ENCODE assay signal across 8 mouse cellular contexts in the genomic region with DNA sequence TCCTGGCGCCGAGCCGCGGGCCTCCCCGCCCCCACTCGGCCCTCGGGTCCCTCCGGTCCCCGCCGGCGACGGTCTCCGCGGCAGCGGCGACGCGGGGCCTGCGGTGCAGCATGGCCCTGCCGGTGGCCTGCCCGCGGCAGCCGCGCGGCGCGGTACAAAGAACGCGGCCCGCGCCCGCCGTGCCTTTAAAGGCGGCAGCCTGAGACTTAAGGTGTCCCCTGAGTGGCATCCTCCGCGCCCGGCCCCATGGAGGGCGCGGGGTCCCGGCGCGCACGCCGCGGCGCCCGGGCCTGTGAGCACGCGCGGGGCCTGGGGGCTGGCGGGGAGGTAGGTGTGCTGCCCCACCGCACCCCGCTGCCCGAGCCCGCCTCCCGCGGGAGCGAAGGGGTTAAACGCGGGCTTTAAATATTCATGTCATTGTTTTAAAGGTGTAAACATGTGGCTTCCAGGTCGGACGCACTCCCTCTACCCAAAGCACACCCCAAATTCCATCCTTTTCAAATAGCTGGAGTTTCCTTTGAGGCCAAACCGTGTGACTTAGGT. TPM values are rescaled to one million over a fixed set of nuclear protein-coding genes. Genes with fewer than 3 reads are reported as not detected.
DNase-seq lines count a peak whose midpoint lies in the region; ATAC-seq and TF ChIP-seq lines count a peak whose summit lies in the region.

No protein-coding gene starts in this region.

- DNase-seq in adrenal gland, postnatal 36 days, result peak; percentile 60 to 75
- peak; percentile 80 for DNase-seq in kidney, postnatal 14 days
- DNase-seq in lung, embryonic 14.5 days, result peak; percentile 76
- peak; percentile 74 for DNase-seq in urinary bladder, adult 2 months (ENCODE audit: low spot score)

- no peaks in the 10 kb centered on the region for H3K9me3 ChIP-seq in ES-Bruce4 (replicated peaks; ENCODE audit: control insufficient read depth, insufficient read depth, low read length, poor library complexity, severe bottlenecking)
- H3K9me3 ChIP-seq in heart, embryonic 15.5 days (replicated peaks), result no peaks in the 10 kb centered on the region
- H3K9me3 ChIP-seq in lung, embryonic 14.5 days (ENCODE audit: low read depth, low read length), result no peaks in the 10 kb centered on the region

- ATAC-seq in erythroblast, adult 5-6 weeks (replicated peaks; ENCODE audit: low FRiP score, poor library complexity, severe bottlenecking), result peak; percentile 36; the same call in 1 of the 2 replicates
- ATAC-seq in heart, embryonic 15.5 days (replicated peaks; ENCODE audit: insufficient number of reproducible peaks, insufficient read depth, low FRiP score, low read depth), result peak; percentile 54
- peak; percentile 64 for ATAC-seq in lung, embryonic 14.5 days (ENCODE audit: insufficient read depth)

- H3K4me3 ChIP-seq in ES-Bruce4 (ENCODE audit: low read depth, low read length), result peak overlapping the region; percentile 100
- H3K4me3 ChIP-seq in heart, embryonic 15.5 days, result peak overlapping the region; percentile 93
- peak overlapping the region; percentile 97 for H3K4me3 ChIP-seq in lung, embryonic 14.5 days (ENCODE audit: low read depth, low read length)
- H3K4me3 ChIP-seq in olfactory bulb, adult 2 months (ENCODE audit: insufficient read depth, low read depth, low read length), result peak overlapping the region; percentile 58

- TF ChIP-seq POLR2A in ES-Bruce4 (IDR thresholded peaks at IDR 0.05; ENCODE audit: insufficient read depth, low read length), result no peak
- peak; percentile 27; the same call in 1 of the 2 replicates for TF ChIP-seq POLR2A in olfactory bulb, adult 2 months (IDR thresholded peaks at IDR 0.05; ENCODE audit: insufficient read depth, low read depth, low read length)

- no peak for TF ChIP-seq EP300 in ES-Bruce4 (IDR thresholded peaks at IDR 0.05; ENCODE audit: insufficient read depth, low read depth, low read length)

- TF ChIP-seq CTCF in ES-Bruce4 (IDR thresholded peaks at IDR 0.05; ENCODE audit: low read depth, low read length), result no peak
- TF ChIP-seq CTCF in lung, embryonic 14.5 days (IDR thresholded peaks at IDR 0.05; ENCODE audit: low read depth), result no peak
- no peak for TF ChIP-seq CTCF in olfactory bulb, adult 2 months (IDR thresholded peaks at IDR 0.05; ENCODE audit: insufficient read depth, low read depth, low read length)

- peaks cover 1% of the 10 kb centered on the region for H3K4me1 ChIP-seq in ES-Bruce4 (ENCODE audit: control insufficient read depth, insufficient read depth, low read length)
- peaks cover 19% of the 10 kb centered on the region for H3K4me1 ChIP-seq in heart, embryonic 15.5 days (replicated peaks)
- H3K4me1 ChIP-seq in lung, embryonic 14.5 days (ENCODE audit: insufficient read depth), result 0 out of 2 replicates have a peak, but pooled peaks cover 4% of the 10 kb centered on the region
- H3K4me1 ChIP-seq in olfactory bulb, adult 2 months (ENCODE audit: control insufficient read depth, insufficient read depth, low read length), result peaks cover 2% of the 10 kb centered on the region; the same call in 1 of the 2 replicates

- peak overlapping the region; percentile 93 for H3K27ac ChIP-seq in ES-Bruce4 (ENCODE audit: insufficient read depth, low read length)
- peak overlapping the region; percentile 100 for H3K27ac ChIP-seq in heart, embryonic 15.5 days
- H3K27ac ChIP-seq in lung, embryonic 14.5 days (ENCODE audit: low read depth), result peak overlapping the region; percentile 99
- peak overlapping the region; percentile 69 for H3K27ac ChIP-seq in olfactory bulb, adult 2 months (ENCODE audit: insufficient read depth, low read depth, low read length)

- peak overlapping the region; percentile 99 for H3K9ac ChIP-seq in ES-Bruce4 (ENCODE audit: low read depth, poor library complexity, severe bottlenecking)
- peak overlapping the region; percentile 99 for H3K9ac ChIP-seq in heart, embryonic 15.5 days
- H3K9ac ChIP-seq in lung, embryonic 14.5 days, result peak overlapping the region; percentile 98

- under 1% methylated on average over 61 of the region's 63 CpGs for WGBS in heart, embryonic 15.5 days
- under 1% methylated on average over 48 of the region's 63 CpGs for WGBS in lung, embryonic 14.5 days
- under 1% methylated on average over 63 of the region's 63 CpGs for WGBS in olfactory bulb, adult 2 months

- H3K27me3 ChIP-seq in ES-Bruce4 (ENCODE audit: control insufficient read depth, insufficient read depth, low read length, poor library complexity, severe bottlenecking), result no peaks in the 10 kb centered on the region
- H3K27me3 ChIP-seq in heart, embryonic 15.5 days, result no peaks in the 10 kb centered on the region
- no peaks in the 10 kb centered on the region for H3K27me3 ChIP-seq in lung, embryonic 14.5 days (ENCODE audit: insufficient read depth, low read length)

- H3K36me3 ChIP-seq in ES-Bruce4 (ENCODE audit: control insufficient read depth, insufficient read depth, low read length, poor library complexity, severe bottlenecking), result peaks cover 13% of the 10 kb centered on the region
- peaks cover 21% of the 10 kb centered on the region for H3K36me3 ChIP-seq in heart, embryonic 15.5 days
- H3K36me3 ChIP-seq in lung, embryonic 14.5 days (ENCODE audit: insufficient read depth), result peaks cover 28% of the 10 kb centered on the region

- peak overlapping the region; percentile 89 for H3K4me2 ChIP-seq in heart, embryonic 15.5 days
- H3K4me2 ChIP-seq in lung, embryonic 14.5 days, result peak overlapping the region; percentile 79

RNA-seq across cellular contexts. Expression of a gene that starts 1.0 kb away (rescaled TPM):
- 59.5 and 61.4 TPM in 2 replicates for polyA plus RNA-seq in ES-Bruce4 (2011; ENCODE audit: insufficient read depth, insufficient read length, low read depth, missing spikeins)
- total RNA-seq in adrenal gland, postnatal 36 days (2021), result 10 to 100 TPM; 47.1 to 52.5 TPM
- 4.4 and 9.4 TPM in 2 replicates for total RNA-seq in erythroblast, adult 5-6 weeks (2015; ENCODE audit: low replicate concordance)
- 11.8 and 12.8 TPM in 2 replicates for total RNA-seq in erythroblast, adult 5-6 weeks (2017; ENCODE audit: low replicate concordance)
- polyA plus RNA-seq in heart, embryonic 15.5 days (2015; fragmentation: Nextera tagmentation; extraction: Ambion mirVana), result 33.7 and 42.3 TPM in 2 replicates
- polyA plus RNA-seq in lung, embryonic 14.5 days (2014; fragmentation: Nextera tagmentation; extraction: Ambion mirVana), result 128 and 130 TPM in 2 replicates
- not detected in 2 replicates for polyA plus RNA-seq in olfactory bulb, adult 2 months (2012; ENCODE audit: insufficient read depth, insufficient read length, low replicate concordance, missing spikeins)
- polyA plus RNA-seq in urinary bladder, adult 2 months (2012; rRNA removed), result 22.3 and 23.2 TPM in 2 replicates

RNA-seq across cellular contexts. Expression of a gene that starts 36.5 kb away (rescaled TPM):
- polyA plus RNA-seq in ES-Bruce4 (2011; ENCODE audit: insufficient read depth, insufficient read length, low read depth, missing spikeins), result 45.4 and 54.2 TPM in 2 replicates
- total RNA-seq in adrenal gland, postnatal 36 days (2021), result 100 to 1,000 TPM; 213 to 352 TPM
- 28.0 and 31.1 TPM in 2 replicates for total RNA-seq in erythroblast, adult 5-6 weeks (2015; ENCODE audit: low replicate concordance)
- 7.5 and 14.3 TPM in 2 replicates for total RNA-seq in erythroblast, adult 5-6 weeks (2017; ENCODE audit: low replicate concordance)
- polyA plus RNA-seq in heart, embryonic 15.5 days (2015; fragmentation: Nextera tagmentation; extraction: Ambion mirVana), result 170 and 225 TPM in 2 replicates
- polyA plus RNA-seq in lung, embryonic 14.5 days (2014; fragmentation: Nextera tagmentation; extraction: Ambion mirVana), result 46.4 and 52.6 TPM in 2 replicates
- not detected in 2 replicates for polyA plus RNA-seq in olfactory bulb, adult 2 months (2012; ENCODE audit: insufficient read depth, insufficient read length, low replicate concordance, missing spikeins)
- 117 and 121 TPM in 2 replicates for polyA plus RNA-seq in urinary bladder, adult 2 months (2012; rRNA removed)

Comparison
In these comparisons a context has a peak if more than half of its experiments do, and no peak if none do; other contexts are left out.
1. Peak in every context shown above with its lines: DNase-seq, ATAC-seq, H3K4me3 ChIP-seq and H3K27ac ChIP-seq.